Mouse (Mus musculus) bone marrow, adult 2 months (tissue): ENCODE results near the gene P2rx3. TPM values are rescaled to one million over a fixed set of nuclear protein-coding genes. Genes with fewer than 3 reads are reported as not detected.
A peak's percentile ranks its signal among the peaks of the same experiment; 100 is the strongest.

Source experiments
- H3K27ac ChIP-seq: fragments of 200-500 bp; 2 replicates; pipeline ENCODE4 v1.5.1; 2012; ENCODE audit warnings: low read depth, mild to moderate bottlenecking, control low read depth, inconsistent platforms, low read length; ENCODE audit not compliant: control insufficient read depth, poor library complexity, insufficient read depth
- H3K4me1 ChIP-seq: fragments of 200-500 bp; 2 replicates; pipeline ENCODE4 v1.6.1; 2011; ENCODE audit warnings: low read length; ENCODE audit not compliant: control insufficient read depth, insufficient read depth
- H3K4me3 ChIP-seq: fragments of 200-500 bp; replicated peaks from 2 replicates; pipeline ENCODE3; 2011; ENCODE audit warnings: mild to moderate bottlenecking, low read depth, low read length, control low read depth; ENCODE audit not compliant: control insufficient read depth
- CTCF ChIP-seq: fragments of 200-500 bp; IDR thresholded peaks from 2 replicates; pipeline ENCODE4 v1.5.1; 2011; ENCODE audit warnings: low read length, control low read depth; ENCODE audit not compliant: control insufficient read depth, insufficient read depth
- POLR2A ChIP-seq: fragments of 200-500 bp; IDR thresholded peaks from 2 replicates; pipeline ENCODE4 v1.6.1; 2011; ENCODE audit warnings: low read depth, mild to moderate bottlenecking, control low read depth, low read length, borderline replicate concordance; ENCODE audit not compliant: control insufficient read depth
- WGBS: fragments of 180-500 bp; shearing (Covaris S2); methylation state at CpG from one replicate; pipeline ENCODE4 v1.1.7; 2018; 5-methylcytosine and 5-hydroxymethylcytosine counted together
- polyA plus RNA-seq: library from polyadenylated mRNA; stranded (reverse); fragments of >200 nt; gene quantifications from 2 replicates; pipeline ENCODE4 v1.2.4, GENCODE M21; 2011; ENCODE audit warnings: low replicate concordance; ENCODE audit not compliant: missing spikeins, insufficient read depth, insufficient read length

P2rx3 gene
- polyA plus RNA-seq, 1 experiment, result 3.8 TPM

DNA sequence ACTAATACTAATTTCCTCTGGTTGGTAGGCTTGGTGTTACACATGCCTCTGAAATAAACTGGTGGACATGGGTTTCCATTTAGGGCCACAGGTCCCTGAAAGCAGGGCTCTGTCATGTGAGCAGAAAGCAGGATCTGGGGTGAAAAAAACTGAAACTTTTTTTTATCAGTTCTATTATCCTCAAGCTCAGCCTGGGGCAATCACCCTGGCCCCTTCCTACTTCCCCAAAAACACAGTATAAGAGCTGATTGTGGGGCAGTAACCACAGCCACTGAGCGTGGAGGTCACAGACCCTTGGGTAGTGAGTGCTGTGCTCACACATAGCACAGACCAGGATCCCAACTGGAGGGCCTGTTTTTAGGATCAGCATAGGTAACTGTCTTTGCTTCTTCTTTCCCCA lies 49.3 kb downstream of the P2rx3 start, which contains the start of gene Prg3:
Gene Prg3, plus strand, starts transcription at position 286 of the 400 bp plus-strand sequence.
- H3K4me3 ChIP-seq, result no peak within 1 kb of the TSS
- TF ChIP-seq CTCF, result no peak
- no peak for TF ChIP-seq POLR2A
- 0% methylated on average over 1 of the region's 1 CpGs for WGBS
- H3K27ac ChIP-seq, result 0 out of 2 replicates have a peak within 1 kb of the TSS, but pooled peaks have one; percentile 2
- H3K4me1 ChIP-seq, result no peaks in the 10 kb centered on the region; the same call in 1 of the 2 replicates

DNA sequence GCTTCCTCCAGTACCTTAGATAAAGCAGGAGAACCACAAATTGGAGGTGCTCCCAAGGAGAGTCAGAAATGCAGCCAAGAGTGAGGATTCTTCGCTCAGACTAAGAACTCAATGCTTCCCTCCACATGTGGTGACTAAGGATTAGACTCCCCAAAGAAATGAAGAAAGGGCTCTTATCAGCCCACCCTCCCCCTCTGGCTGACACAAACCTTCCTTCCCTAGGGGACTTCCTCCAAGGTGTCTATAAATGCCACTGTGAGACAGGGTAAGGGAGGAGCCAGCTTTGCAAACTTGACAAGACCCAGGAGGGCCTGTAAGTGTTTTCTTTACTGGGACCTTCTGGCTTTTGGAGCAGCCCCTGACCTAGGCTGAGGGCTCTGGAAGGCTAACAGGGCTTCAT lies 57.1 kb downstream of the P2rx3 start, which contains the start of gene Prg2:
Gene Prg2, plus strand, starts transcription at position 274 of the 400 bp plus-strand sequence.
- WGBS, result 28% methylated on average over 1 of the region's 1 CpGs
- Histone ChIP-seq H3K4me1 (no peaks in the 10 kb centered on the region; the same call in 1 of the 2 replicates), H3K27ac (no peak within 1 kb of the TSS), H3K4me3 (no peak within 1 kb of the TSS)
- no peak for TF ChIP-seq POLR2A
- TF ChIP-seq CTCF, result no peak

DNA sequence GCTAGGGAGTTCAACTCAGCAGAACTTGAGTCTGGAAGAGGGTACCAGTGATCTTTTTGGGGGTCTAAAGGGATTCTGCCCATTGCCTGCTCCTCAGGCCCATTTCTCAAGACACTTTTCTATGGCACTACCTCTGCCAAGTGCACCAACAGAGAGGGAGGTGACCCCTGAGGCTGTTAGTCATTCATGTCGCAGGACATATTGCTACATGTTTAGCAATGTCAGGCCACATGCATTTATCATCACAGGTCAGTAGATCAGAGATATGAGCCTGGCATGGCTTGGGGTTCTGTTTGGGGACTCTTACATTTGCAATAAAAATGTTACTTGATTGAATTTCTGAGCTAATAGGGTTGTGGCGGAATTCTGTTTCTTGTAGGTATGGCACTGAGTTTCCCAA lies 61.7 kb downstream of the P2rx3 start:
- no peak overlapping the region for H3K27ac ChIP-seq
- no peak overlapping the region for H3K4me3 ChIP-seq
- no peaks in the 10 kb centered on the region; the same call in 1 of the 2 replicates for H3K4me1 ChIP-seq
- 70% methylated on average over 2 of the region's 2 CpGs for WGBS
- TF ChIP-seq POLR2A (no peak), CTCF (no peak)

DNA sequence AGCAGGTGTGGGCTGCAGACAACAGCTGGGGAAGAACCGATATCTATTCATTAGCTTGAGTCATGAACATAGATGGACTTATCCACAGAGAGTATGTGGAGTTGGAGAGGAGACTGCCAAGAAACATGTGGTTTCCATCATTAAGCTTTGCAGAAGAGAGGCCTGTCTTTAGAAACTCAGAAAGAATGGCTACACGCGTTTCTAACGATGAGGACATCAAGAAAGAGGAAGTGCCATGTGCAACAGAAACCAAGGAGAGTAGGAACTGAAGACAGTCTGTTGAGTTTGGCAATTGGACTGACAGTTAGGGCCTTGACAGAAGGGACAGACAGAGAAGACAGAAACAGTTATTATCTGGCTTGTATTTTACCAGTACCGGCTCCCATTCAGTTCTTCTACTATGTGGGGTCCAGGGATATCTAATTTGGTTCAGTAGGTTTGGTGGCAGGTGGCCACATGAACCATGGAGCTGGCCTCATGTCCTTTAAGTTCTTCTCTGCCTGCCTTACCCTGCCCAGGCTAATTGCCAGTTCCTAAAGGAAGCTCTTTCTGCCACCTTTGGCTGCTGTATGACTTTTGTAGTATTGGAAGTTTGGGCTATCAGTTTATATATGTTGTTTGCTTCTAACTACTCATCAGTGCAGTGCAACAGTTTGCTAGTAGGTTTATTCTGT lies 69.8 kb downstream of the P2rx3 start:
- no peak for TF ChIP-seq POLR2A
- no peak for TF ChIP-seq CTCF
- 14% methylated on average over 5 of the region's 5 CpGs for WGBS
- Histone ChIP-seq H3K27ac (peak overlapping the region; percentile 76), H3K4me3 (no peak overlapping the region), H3K4me1 (peaks cover 6% of the 10 kb centered on the region; the same call in 1 of the 2 replicates)

DNA sequence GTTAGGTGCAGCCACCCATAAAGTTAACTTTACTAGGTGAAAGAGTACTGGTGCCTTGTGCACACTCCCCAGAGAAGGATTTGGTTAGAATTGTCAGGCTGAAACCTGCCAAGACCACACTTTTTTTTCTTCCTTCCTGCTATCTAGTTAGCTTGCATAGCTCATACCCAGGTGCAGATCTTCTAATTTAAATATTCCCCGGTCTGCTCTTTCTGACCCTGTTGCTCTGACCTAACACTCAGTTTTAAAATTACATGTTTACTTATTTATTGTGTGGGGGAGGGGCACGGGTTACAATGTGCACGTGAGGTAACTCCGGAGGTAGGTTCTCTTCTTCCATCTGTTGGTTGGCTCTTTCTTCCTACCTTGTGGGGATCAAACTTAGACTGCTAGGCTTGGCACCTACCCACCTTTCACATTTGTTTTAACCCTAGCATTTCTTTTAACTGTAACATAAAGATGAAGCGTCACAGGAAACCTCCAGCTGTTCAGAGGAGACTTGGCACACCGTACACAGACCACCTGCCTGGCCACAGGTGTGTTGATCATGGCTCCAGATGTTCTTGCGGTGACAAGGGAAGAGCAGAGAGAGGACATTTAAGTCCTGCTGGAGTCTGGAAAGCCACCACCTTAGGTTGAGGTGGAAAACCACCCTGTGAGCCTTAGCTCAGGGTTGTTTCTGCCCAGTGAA lies 73.0 kb downstream of the P2rx3 start:
- H3K4me3 ChIP-seq, result no peak overlapping the region
- TF ChIP-seq POLR2A (no peak), CTCF (no peak)
- H3K27ac ChIP-seq, result peak overlapping the region; percentile 71
- H3K4me1 ChIP-seq, result peaks cover 6% of the 10 kb centered on the region; the same call in 1 of the 2 replicates
- 62% methylated on average over 7 of the region's 7 CpGs for WGBS

DNA sequence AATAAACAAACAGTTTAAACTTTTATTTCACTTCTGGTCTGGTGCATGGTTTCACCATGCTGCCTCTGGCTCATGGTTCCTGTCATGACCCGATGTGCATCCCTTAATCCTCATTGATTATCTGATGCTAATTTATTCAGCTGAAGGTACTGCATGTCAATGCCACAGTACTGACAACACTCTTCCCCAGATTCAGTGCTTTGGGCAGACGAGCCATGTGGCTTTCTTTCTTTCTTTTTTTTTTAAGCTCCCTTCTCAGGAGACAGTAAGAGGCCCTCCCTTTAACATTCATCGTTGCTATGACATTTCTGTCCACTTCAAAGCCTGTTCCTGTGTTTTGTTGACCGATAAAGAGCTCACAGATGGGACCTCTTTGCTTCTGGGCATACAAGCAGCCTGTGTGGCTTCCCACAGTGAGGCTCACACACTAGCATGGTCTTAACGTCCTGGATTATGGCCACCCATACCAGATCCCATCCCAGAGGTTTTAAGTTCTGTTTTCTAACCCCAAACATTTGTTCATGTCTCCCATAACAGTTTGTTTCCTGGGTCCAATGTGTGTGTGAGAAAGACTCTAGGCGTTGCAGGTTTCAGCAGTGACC lies 74.3 kb downstream of the P2rx3 start:
- H3K4me1 ChIP-seq, result peaks cover 6% of the 10 kb centered on the region; the same call in 1 of the 2 replicates
- H3K27ac ChIP-seq, result peak overlapping the region; percentile 80; the same call in 1 of the 2 replicates
- H3K4me3 ChIP-seq, result no peak overlapping the region
- WGBS, result 61% methylated on average over 6 of the region's 6 CpGs
- TF ChIP-seq CTCF (no peak), POLR2A (no peak)

DNA sequence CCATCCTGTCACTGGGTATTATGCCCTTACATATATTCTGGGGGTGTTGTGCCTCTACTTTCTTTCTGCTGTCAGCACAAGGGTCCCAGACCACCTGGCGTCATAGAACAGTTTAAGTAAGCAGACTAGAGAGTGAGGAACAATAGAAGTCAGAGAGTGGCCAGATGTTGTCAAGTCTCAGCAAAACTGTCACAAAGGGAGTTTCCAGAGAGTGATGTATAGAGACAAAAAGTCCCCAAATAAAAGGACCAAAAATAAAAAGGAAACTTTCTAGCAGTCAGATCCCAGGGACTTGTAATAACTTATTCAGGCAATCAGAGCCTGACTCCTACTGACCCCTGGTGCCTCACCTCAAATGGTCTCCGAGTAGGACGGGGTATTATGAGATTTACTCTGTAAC lies 75.4 kb downstream of the P2rx3 start:
- Histone ChIP-seq H3K27ac (no peak overlapping the region), H3K4me1 (peaks cover 3% of the 10 kb centered on the region; the same call in 1 of the 2 replicates), H3K4me3 (no peak overlapping the region)
- no peak for TF ChIP-seq POLR2A
- no peak for TF ChIP-seq CTCF
- WGBS, result 86% methylated on average over 3 of the region's 3 CpGs

DNA sequence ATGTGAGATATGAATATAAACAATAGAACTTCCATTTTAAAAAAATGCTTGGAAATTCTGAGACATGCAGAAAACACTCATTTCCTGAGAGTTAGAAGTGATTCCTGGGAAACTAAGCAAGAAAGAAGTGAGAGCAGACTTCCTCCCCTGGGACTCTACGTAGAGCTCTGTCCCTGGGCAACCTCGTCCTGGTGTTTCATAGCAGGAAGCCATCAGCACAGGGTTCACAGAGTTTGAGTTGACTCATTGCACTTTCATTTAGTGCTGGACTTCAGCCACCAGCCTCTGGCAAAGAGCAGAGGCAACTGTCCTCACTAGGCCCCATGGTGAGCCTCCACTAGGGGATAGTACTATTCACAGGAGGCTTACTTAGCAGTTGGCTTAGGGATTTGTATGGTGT lies 76.0 kb downstream of the P2rx3 start:
- TF ChIP-seq CTCF (no peak), POLR2A (no peak)
- Histone ChIP-seq H3K27ac (peak overlapping the region; percentile 50; the same call in 1 of the 2 replicates), H3K4me3 (no peak overlapping the region), H3K4me1 (peaks cover 2% of the 10 kb centered on the region; the same call in 1 of the 2 replicates)
- WGBS, result 45% methylated on average over 2 of the region's 2 CpGs
